Mouse (Mus musculus) thymus, postnatal 4 days (tissue): Measurements from ENCODE around the gene Olfr23.
"Not testable (repeated sequence)": the region's sequence is repeated elsewhere in the genome, so short reads cannot be mapped to it uniquely, and the experiment has no call there.

Experiments used
- DNase-seq: peaks from one replicate; pipeline ENCODE4 v3.0.0; 2021

Gene Olfr23

DNA sequence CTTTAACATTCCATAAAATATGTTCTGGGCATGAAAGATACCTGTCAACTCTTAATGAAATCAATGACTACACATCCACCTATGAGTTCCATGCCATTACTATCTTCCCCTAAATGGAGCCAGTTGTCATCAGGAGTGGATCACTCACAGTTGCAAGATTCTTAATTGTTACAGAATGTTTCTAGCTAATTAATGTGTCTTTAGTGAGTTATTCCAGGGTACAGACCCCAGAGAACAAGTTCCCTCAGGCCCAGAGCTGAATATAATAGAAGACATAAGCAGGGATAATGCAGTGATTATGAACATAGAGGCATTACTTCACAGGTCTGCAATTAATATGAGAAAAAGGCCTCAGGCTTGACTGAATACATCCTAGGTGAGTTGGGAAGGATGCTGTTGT is at the start of gene Olfr23:
Olfr23 (plus strand) TSS at position 301 of the 400 bp plus-strand sequence.
- no peak for DNase-seq

DNA sequence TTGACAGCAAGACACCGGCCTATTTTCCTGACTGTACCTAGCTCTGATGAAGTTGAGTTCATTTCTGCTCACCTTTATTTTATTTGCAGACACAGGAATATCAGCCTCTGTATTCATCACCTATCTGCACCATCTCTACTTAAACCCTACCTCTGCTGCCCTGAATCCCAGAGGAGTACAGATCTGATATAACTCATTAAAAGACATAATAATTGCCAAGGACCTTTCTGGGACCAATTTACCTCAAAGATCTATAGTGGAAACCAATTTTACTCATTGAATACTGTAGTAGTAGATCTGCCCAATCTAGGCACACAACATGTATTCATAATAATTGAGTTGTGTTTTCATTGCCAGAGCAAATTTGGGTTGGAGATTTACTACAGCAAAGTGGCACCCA is 45.8 kb upstream of the Olfr23 start, which contains the start of gene Olfr394:
Olfr394 (minus strand) TSS at position 101 of the 400 bp plus-strand sequence.
- no peak for DNase-seq

DNA sequence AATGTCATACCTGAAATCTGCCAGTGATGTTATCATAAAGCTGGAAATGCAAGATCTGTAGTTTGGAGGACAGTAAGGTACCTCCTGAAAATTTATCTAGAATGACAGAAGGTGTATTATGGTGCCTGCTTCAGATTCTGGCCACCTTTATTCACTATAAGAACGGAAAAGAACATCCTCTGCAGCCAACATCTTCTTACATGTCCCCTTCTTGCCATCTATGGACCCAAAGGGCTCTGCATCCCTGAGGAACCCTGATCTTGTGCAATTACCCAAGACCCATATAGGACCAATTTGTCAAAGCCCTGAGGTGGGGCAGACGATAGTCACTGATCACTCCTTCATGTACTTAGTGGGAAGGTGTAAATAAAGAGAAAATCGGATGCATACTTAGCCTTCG is 27.3 kb upstream of the Olfr23 start, which contains the start of gene Olfr395:
Olfr395 (minus strand) TSS at position 101 of the 400 bp plus-strand sequence.
- DNase-seq, result not testable (repeated sequence)

DNA sequence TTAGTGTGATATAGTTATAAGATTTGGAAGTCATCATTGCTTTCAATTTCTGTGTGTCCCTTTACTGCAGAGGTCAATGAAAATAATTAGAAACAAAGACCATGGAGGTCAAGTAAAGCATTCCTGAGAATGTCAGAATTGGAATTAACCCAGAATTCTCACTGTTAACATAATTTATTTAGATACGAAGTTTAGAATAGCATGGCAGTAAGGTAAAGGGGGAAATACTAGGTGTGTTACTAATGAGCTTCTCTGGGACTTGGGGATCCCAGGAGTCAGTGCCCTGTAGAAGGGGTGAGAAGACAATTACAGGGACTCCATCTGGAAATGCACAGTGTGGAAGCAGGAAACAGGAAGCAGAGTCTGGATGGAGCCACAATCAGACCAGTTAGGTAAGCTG is 24.0 kb downstream of the Olfr23 start, which contains the start of gene Olfr397:
Olfr397 (plus strand) TSS at position 301 of the 400 bp plus-strand sequence.
- no peak for DNase-seq

DNA sequence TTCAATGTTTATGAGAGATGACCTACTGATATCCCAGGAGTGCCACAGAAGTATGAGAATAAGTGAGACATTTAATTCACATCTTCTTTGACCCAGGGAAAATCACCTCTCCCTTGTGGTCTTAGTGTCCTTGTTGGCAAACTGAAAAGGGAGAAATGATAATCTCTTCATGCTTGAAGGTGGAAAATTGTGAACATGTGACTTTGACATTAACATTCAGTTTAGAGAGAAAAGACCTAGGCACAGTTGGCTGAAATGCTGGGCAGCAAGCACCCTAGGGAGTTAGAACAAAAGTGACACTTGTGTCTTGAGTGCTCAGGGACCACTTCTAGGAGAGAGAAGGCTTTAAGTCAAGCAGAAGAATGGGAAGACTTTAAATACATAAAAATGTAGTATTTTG is 53.8 kb downstream of the Olfr23 start, which contains the start of gene Olfr398:
Olfr398 (minus strand) TSS at position 101 of the 400 bp plus-strand sequence.
- DNase-seq, result no peak
